Mouse (Mus musculus): ENCODE results near the gene Map2k5.

DNA sequence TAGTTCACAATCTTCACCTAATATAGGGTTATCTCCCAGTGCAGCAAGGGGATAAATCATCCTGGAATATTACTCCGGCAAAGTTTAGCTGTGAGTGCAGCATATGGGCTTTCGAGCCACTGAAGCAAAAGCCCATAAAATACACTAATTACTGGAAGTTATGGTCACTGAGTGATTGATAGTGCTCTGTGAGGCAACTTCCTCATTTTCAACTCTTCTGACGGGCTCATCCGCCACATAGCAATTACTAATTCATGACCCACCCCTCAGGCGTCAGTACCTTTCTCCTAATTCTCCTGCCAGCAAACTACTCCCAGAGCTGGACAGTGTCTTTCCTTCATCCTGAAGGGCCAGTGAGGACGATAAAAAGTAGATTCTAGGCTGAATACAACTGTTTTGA is 135.7 kb downstream of the Map2k5 start:
- TF ChIP-seq CTCF (conservative IDR thresholded peaks at IDR 0.05; ENCODE audit: low read length) (no peak), NANOG (IDR thresholded peaks at IDR 0.05; ENCODE audit: borderline replicate concordance, low read length) (no peak)
